Mouse (Mus musculus): ENCODE results near the gene Dclk2. TPM values are rescaled to one million over a fixed set of nuclear protein-coding genes. Genes with fewer than 3 reads are reported as not detected.

Gene Dclk2
- polyA plus RNA-seq, 1 experiment = 108 TPM

DNA sequence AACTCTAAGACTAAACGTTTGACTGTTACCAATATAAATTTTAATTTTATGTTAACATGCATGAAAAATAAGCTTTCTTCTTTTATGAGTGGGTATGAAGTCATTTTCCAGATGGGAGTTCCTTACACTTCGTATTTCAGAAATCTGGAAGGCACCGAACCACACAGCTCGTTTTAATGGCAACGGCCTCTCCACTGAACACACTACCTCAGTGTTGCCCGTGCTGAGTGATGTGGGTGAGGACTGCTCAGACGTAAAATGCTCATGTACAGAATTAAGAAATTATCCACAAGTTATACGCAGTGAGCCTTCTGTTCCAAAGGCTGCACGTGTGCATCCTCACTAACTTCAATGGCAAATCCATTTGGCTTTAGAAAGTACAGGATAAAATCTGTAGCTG, 113.8 kb downstream of the Dclk2 start:
- DNase-seq (ENCODE audit: extremely low spot score in 1 of 2, low spot score in 1 of 2) = no peak

DNA sequence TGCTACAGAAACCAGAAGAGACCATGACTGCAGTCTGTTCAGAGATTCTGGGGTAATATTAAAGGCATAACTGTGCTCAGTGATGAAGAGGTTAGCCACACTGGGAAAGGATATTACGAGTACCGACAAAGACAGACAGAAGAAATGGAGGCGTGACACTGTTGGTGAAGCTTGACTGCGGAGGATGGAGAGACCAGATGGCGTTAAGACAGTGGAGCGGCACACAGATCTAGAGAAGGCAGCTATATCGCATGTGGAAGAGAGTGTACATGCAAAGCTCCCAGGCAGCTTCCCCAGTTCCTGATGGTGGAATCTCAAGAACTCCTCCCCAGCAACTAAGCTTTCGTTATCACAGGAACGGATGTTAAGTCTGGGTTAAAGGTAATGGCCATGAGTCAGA, 116.4 kb downstream of the Dclk2 start:
- DNase-seq (ENCODE audit: extremely low spot score in 1 of 2, low spot score in 1 of 2) = peak; percentile 58 to 80

DNA sequence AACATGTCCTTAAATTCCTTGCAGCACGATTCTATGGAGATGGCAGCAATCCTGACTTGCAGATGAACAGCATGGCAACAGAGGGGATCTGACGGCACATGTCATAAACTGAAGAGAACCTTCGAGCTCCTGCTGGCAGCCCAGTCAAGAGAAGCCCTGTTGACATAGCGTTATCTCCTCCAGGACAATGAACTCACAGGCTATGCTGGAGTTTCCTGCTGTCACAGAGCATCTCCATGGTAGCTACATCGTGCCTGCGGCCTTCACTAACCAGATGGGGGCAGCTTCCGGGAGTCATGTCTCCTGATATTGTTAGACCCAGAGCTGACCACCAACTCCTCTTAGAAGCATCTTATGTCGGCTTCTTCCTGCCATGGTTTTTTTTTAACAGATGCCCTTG, 117.8 kb downstream of the Dclk2 start:
- DNase-seq (ENCODE audit: extremely low spot score in 1 of 2, low spot score in 1 of 2) = no peak

DNA sequence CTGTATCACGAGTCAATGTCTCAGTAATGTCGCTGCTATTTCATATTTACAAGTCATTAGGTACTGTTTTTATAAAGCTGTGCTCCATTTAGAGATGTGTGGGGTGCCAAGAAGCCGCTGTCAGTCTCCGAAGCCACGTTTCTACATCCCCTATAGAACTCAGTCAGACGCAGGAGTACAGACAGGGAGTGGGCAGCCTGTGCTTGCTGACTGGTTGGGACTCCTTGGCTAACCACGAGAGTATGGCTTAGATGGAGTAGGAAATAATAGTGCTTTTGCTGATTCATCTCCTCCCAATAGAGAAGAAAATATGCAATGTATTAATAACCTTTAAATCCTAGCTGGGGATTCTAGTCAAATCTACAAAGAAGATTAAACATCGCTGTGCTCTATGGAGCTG, 119.8 kb downstream of the Dclk2 start:
- no peak for DNase-seq (ENCODE audit: extremely low spot score in 1 of 2, low spot score in 1 of 2)

DNA sequence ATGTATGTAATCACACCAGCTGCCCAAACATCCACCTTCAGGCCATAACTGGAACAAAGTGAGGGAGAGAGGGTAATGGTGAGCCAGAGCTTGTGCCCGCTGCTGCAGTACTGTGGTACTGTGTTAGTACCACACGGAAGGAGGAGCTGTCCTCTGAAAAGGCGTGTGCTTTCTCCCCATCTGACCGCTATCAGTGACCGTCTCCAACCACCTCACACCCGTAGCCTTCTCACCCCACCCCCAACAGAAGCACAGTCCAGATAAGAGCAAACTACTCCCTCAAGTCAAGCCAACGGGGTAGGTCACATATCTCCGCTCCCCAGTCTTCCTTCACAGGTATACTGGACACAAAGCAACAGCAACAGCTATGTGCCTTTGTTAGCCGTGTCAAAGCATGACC, 121.6 kb downstream of the Dclk2 start:
- DNase-seq (ENCODE audit: extremely low spot score in 1 of 2, low spot score in 1 of 2) = no peak

DNA sequence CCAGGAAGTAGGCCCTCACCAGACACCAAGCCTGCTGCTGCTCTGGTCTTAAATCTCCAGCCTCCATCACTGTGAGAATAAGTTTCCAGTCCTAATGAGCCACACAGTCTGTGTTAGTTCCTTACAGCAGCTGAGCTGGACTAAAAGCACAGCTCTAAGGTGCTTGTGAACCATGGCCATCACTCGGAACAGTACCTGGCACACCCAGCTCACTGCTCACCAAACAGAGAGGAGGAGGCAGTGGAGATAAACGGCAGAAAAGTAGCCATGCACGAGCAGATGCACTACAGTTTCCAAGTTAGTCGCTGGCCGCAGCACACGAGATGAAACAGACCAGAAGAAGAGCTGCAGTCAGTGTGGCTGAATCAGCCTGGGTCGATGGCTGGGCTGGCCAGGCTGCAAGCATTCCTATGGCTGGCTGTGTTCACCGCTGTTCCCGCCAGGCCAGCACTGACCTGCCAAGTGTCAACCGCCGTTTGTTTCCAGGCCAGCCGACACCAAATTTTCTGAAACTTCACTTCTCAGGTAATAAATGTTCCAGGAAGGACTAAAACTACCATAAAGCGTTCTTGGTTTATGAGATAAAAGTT, 122.7 kb downstream of the Dclk2 start:
- no peak for DNase-seq (ENCODE audit: extremely low spot score in 1 of 2, low spot score in 1 of 2)

DNA sequence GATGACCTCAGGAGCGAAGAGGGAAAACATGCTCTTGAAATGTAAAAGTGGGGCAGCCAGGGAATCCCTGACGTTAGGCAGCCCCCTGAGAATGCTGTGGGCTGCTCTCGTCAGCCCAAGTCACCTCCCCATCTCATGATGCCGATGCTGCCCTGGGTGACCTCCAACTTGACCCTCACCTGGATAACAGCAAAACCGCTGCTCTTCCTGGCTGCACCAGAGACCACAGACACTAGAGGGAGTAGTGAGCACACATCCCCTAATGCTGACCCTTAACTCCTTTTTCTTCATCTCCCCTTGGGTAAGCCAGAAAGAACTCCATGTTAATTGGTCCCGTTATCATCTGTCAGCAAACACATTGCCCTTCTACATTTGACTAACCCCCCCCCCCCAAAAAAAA, 123.9 kb downstream of the Dclk2 start:
- DNase-seq (ENCODE audit: extremely low spot score in 1 of 2, low spot score in 1 of 2) = no peak

DNA sequence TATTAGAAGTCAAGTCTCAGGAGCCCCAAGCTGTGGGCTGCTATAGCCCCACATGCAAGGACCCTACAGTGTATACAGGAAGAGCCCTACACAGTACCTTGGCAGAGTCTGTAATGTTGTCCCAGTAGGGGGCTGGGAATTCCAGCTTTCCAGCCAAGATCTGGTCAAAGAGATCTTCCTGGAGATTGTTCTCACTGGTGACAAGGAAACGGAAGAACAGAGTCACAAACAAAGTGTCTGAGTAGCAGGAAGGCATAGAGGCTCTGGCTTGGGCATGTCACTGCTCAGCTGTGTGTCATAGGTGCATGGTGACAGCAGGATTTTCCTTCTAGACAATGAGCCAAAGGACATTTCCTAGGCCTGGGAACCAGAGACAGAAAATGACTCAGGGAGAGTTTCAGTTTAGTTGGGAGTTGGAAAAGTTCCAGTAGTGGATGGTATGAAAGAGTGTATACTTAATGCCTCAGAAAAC, 126.9 kb downstream of the Dclk2 start:
- DNase-seq (ENCODE audit: extremely low spot score in 1 of 2, low spot score in 1 of 2) = no peak

DNA sequence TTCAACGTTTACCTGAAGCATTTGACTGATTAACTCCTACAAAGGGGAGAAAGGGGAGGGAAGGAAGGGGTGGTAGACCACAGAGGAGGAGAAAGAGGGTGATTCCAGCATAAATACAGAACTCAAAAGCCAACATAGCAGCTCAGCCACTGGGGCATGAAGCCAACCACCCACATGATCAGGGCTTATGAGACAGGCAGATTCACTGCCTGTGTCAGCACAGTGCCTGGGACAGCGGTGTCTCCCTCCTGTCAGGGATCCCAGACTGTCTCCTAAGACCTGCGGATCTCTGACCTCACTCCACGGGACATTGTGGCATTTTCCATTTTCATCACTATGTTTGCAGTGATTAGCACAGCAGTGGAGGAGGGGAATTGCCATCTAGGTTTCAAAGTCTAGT, 127.4 kb downstream of the Dclk2 start:
- DNase-seq (ENCODE audit: extremely low spot score in 1 of 2, low spot score in 1 of 2) = no peak

DNA sequence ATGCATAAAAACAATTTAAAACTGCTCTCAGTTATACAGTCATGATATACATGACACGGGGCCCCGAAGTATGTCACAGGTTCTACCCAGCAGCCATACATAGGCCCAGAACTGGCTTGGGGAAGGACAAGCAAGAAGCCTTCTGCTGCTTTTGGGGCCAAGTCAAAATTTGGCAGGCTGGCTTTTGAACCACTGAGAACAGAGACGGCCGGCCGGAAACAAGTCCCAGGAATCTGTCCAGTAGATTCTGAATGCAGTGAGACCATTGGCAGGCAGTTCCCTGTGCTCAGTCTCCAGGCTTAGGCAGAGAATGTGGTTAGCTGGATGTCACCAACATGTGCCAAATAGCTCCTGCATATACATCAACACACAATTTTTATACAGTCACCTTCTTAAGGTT, 130.9 kb downstream of the Dclk2 start:
- no peak for DNase-seq (ENCODE audit: extremely low spot score in 1 of 2, low spot score in 1 of 2)

DNA sequence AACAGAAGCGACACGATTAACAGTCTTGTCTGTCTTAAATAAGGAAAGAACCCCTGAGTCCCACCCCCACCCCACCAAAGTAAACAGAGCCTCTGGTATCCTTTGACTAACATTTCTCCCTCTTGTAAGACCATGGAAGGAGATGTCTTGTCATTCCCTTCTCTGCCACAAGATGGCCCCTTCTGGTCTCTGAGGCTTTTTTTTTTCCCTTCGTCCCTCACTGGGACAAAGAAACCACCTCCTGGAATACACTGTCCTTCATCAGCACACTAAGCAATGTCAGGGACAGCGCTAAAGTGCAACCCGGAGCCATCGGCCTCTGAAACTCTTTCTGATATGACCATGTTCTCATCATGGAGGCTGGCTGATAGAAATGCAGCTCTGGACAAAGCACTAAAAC, 131.9 kb downstream of the Dclk2 start:
- peak in 1 of 2 experiments; percentile 91 for DNase-seq (ENCODE audit: extremely low spot score in 1 of 2, low spot score in 1 of 2)

DNA sequence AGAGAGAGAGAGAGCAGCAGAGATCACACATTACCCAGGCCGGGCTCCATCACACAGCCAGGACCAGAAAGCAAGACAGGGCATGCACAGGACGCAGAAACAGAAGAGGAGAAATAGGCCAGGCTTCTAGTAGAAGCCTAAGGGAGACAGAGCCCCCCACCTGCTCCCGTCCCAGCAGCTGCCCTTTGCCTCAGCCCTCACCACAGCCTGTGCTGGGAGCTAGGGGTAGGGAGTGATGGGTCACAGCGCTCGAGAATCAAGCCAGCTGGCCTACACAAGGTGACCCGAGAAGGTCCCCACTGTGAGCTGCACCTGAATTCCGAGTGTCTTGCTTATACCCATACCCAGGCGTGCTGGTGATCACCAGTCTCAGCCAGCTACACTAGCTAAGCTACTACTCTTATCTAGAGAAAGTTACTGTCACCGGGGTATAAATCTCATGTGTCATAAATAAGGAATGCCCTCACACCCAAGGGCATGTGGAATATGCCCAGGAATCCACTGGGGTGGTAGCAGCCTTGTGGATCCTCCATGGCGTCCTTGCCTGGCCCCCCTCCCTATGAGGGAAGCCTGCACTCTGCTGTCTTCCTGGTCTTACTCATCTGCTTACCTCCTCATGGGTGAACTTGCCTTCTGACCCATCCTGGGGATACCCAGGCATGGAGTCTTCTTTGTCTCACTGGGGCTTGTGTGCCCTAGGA, 133.1 kb downstream of the Dclk2 start:
- DNase-seq (ENCODE audit: extremely low spot score in 1 of 2, low spot score in 1 of 2) = no peak

DNA sequence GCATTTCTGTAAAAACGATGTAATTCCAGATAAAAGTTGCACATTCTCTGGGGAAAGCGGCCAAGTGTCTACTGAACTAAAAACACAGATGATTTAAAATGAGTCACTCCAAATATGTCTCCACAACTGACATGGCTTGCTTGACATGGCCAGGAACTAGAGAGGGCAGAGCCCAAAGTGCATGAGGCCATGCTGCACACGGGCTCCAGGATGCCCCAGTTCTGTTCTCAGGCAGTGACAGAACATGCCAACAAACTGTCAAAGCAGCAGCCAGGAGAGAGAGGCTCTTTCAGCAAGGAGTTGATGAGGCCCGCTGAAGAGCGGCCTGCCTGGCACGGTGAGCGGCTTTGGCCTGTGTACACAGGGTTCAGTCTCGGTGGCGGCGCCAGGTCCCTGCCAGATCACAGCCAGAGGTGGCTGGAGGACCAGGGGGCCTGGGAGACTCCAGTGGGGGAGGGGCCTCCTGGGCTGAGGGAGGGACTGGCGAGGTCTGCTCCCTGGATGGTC, 133.8 kb downstream of the Dclk2 start:
- DNase-seq (ENCODE audit: extremely low spot score in 1 of 2, low spot score in 1 of 2) = peak; percentile 59 to 63

DNA sequence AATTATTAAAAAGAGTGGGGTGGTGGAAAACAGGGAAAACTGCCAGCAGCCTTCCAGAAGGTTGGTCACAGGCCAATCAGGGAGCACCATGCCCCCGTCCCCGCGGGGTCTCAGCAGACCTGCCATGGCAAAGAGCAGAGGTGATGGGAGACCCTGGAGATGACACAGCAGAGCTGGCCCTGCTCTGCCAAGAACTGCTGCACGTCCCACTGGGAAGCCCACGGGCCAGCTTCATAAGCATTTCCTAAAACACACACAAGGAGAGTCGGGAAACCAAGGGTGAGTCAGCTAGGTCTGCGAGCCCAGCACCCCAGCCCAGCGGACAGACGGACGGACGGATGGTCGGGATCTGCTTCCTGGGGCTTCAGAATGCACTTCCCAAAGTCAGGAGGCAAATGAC, 134.4 kb downstream of the Dclk2 start:
- no peak for DNase-seq (ENCODE audit: extremely low spot score in 1 of 2, low spot score in 1 of 2)

DNA sequence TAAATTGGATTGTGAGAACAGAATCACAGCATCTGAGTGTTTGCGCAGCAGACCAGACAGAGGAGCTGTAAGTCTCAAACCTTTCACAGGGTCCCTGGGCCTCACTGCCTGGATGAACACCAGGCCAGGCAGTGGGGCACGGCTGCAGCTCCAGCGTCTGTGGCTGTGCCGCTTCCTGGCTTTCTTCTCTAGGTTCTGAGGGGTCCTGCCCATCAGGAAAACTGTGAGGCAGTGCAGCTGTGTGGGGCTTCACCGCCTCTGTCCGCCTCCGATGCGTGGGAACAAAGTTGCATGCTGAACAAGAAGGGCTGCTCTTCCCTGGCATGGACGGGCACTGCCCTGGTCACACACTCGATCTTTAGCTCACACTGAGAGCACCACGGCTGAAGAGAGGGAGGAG, 135.7 kb downstream of the Dclk2 start:
- DNase-seq (ENCODE audit: extremely low spot score in 1 of 2, low spot score in 1 of 2) = no peak

DNA sequence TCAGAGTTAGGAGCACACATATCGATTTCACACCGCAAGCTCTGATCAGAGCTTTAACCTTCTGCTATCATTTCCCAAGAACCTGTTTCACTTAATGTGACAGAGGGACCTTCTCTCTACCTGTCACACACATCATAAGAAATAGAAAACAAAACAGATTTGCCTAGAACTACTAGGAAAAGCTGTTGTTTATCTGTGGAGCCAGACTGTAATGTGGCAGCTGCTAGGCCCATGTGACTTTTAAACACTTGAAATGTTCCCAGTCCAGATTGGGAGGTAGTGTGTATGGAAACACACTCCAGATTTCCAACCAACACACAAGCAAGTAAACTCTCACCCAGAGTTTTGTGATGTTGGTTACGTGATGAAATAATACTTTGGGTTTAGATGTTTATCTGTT, 136.6 kb downstream of the Dclk2 start:
- DNase-seq (ENCODE audit: extremely low spot score in 1 of 2, low spot score in 1 of 2) = no peak

DNA sequence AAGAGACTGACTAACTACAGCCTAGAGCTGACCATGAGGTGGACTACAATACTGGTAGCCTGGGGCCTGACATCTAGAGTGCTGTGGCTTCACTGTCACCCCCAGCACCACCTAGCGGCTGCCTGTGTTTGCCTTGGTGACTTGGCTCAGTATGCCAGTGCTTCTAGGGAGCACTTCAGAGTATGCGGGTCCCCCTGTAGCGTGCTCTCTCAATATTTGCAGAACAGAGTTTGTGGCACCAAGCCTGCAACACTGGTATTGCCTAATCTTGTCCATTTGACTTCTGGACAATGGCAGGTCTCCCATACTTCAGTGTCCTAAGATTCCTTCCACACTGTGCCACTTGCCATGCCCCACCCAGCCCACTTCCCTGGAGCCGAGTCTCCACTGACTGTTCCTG, 140.9 kb downstream of the Dclk2 start:
- DNase-seq (ENCODE audit: extremely low spot score in 1 of 2, low spot score in 1 of 2) = no peak

DNA sequence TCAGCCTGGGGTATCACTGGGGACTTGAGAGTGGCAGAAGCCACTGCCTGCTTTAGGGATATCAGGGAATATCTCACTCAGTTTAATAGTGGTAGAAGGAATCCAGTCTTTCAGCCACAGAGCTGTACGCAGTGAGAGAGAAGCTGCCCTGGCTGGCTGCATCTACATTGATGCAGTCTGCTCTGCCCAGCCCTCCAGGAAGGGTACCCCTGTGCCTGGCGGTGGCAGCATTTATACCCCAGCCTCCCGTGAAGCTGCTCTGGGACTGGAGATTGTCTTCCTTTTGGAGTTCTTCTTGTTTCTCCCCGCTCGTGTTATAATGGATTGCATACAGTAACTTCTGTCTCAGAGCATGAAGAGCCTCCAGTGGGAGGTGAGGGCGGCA, 145.2 kb downstream of the Dclk2 start:
- no peak for DNase-seq (ENCODE audit: extremely low spot score in 1 of 2, low spot score in 1 of 2)

DNA sequence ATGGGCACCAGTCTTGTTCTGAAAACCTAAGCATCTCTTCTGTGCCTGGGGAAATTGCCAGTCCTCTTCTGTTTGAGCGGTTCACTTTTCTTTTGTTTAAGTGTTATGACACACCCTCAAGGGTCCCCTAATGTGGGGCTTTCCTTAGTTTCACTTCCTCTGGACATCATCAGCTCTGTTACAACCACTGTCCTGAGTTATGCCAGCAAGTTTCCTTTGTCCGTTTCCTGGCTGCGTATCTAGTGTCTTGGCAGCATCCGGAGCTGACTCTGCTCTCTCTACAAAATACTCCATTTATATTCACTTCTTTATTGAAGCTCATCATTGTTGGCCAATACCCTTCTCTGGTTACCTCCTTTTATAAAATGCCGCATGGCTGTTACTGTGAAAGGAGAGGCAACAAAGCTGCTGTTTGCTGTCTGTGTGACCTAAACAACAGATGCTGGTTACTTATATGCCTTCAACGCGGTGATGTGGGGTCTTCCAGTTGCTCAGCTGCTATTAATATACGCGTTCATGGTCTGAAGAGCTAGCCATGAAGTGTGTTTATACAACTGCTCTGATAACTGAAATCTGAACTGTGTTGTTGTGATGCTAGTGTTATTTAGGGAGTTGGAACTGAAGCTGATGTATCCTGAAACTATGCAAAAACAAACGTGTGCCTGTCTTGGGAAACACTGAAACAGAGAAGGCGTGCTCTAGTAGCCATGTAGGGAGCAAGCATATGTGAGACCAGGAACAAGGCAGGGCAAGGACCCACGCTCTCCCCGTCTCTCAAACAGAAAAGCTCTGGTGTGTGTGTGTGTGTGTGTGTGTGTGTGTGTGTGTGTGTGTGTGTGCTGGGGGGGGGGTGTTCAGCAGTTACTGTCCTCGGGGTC, 145.8 kb downstream of the Dclk2 start:
- no peak for DNase-seq (ENCODE audit: extremely low spot score in 1 of 2, low spot score in 1 of 2)

DNA sequence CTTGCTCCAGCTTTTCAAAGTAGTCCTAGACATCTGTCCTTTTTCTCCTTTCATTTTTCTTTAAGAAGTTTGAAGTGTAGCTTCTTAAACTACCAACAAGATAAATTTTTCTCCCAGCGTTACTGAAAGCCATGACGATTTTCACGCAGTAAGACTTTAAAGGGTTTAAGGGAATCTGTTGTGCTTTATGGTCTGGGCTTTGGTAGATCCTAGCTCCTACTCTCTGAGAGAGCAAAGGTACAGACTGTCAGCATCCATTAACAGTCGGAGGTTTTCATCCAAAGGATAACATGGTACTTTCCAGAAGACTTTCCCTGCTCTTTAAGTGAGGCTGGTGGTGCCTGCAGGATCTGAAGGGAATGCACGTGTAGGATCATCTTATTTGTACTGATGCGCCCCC, 151.7 kb downstream of the Dclk2 start:
- no peak for DNase-seq (ENCODE audit: extremely low spot score in 1 of 2, low spot score in 1 of 2)

DNA sequence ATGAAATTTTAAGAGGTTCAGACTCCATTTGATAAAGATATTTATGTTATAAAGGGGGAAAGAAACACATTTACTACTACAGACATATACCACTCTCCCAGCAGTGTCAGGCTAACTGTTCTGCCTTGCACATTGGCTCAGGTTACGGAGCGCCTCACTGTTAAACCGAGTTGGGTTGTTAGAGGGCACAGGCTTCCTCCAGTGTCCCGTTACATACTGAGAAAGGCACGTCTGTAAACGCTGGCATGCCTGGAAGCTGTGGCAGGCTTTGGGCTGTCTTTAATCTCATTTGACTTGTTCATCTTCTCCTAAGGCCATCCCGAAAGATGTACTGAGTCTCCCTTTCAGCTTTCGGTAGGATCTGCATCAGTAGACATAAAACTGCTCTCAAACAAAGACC, 152.1 kb downstream of the Dclk2 start:
- no peak for DNase-seq (ENCODE audit: extremely low spot score in 1 of 2, low spot score in 1 of 2)

Data from frontal cortex, adult 2 months (tissue).